8 mouse cellular contexts compared by ENCODE assay signal in genomic region chr13:95891491-95891925, GRCm38 (mm10). TPM values are rescaled to one million over a fixed set of nuclear protein-coding genes. Genes with fewer than 3 reads are reported as not detected.
DNase-seq lines count a peak whose midpoint lies in the region; ATAC-seq and TF ChIP-seq lines count a peak whose summit lies in the region.

Gene Iqgap2 (minus strand): TSS chr13:95891922.

- no peak for TF ChIP-seq CTCF in forebrain, postnatal 0 days (IDR thresholded peaks at IDR 0.05; ENCODE audit: low read depth)
- TF ChIP-seq CTCF in olfactory bulb, adult 2 months (IDR thresholded peaks at IDR 0.05; ENCODE audit: insufficient read depth, low read depth, low read length) = no peak

- TF ChIP-seq POLR2A in olfactory bulb, adult 2 months (IDR thresholded peaks at IDR 0.05; ENCODE audit: insufficient read depth, low read depth, low read length) = no peak

- H3K4me2 ChIP-seq in neural tube, embryonic 11.5 days (ENCODE audit: low read depth) = peak within 1 kb of the TSS; percentile 98
- H3K4me2 ChIP-seq in forebrain, postnatal 0 days (ENCODE audit: low read depth) = peak within 1 kb of the TSS; percentile 78
- peak within 1 kb of the TSS; percentile 87 for H3K4me2 ChIP-seq in limb, embryonic 13.5 days (replicated peaks)

- H3K9me3 ChIP-seq in neural tube, embryonic 11.5 days (ENCODE audit: control insufficient read depth, low read length) = no peaks in the 10 kb centered on the region
- no peaks in the 10 kb centered on the region for H3K9me3 ChIP-seq in forebrain, postnatal 0 days (ENCODE audit: low read length)
- no peaks in the 10 kb centered on the region for H3K9me3 ChIP-seq in limb, embryonic 13.5 days

- peak within 1 kb of the TSS; percentile 68 for H3K9ac ChIP-seq in neural tube, embryonic 11.5 days (ENCODE audit: low read length)
- peak within 1 kb of the TSS; percentile 67 for H3K9ac ChIP-seq in forebrain, postnatal 0 days
- H3K9ac ChIP-seq in limb, embryonic 13.5 days = peak within 1 kb of the TSS; percentile 84

- ATAC-seq in frontal cortex, adult (ENCODE audit: low TSS enrichment) = 0 out of 2 replicates have a peak, but pooled peaks have one; percentile 5
- ATAC-seq in neural tube, embryonic 11.5 days (ENCODE audit: insufficient read depth, low FRiP score, low TSS enrichment) = peak; percentile 71
- peak; percentile 69 for ATAC-seq in forebrain, postnatal 0 days
- ATAC-seq in limb, embryonic 13.5 days (ENCODE audit: low FRiP score, low read depth) = peak; percentile 82

- H3K36me3 ChIP-seq in neural tube, embryonic 11.5 days (ENCODE audit: control insufficient read depth, insufficient read depth, low read length) = no peaks in the 10 kb centered on the region
- H3K36me3 ChIP-seq in forebrain, postnatal 0 days (ENCODE audit: insufficient read depth) = no peaks in the 10 kb centered on the region
- H3K36me3 ChIP-seq in limb, embryonic 13.5 days = no peaks in the 10 kb centered on the region

- peaks cover 5% of the 10 kb centered on the region; the same call in 1 of the 2 replicates for H3K4me1 ChIP-seq in neural tube, embryonic 11.5 days (ENCODE audit: control insufficient read depth, insufficient read depth, low read length)
- H3K4me1 ChIP-seq in forebrain, postnatal 0 days (ENCODE audit: insufficient read depth) = no peaks in the 10 kb centered on the region; the same call in 1 of the 2 replicates
- peaks cover 19% of the 10 kb centered on the region for H3K4me1 ChIP-seq in limb, embryonic 13.5 days
- H3K4me1 ChIP-seq in olfactory bulb, adult 2 months (ENCODE audit: control insufficient read depth, insufficient read depth, low read length) = peaks cover 14% of the 10 kb centered on the region

- H3K27ac ChIP-seq in neural tube, embryonic 11.5 days (ENCODE audit: low read depth, low read length) = no peak within 1 kb of the TSS
- H3K27ac ChIP-seq in forebrain, postnatal 0 days (ENCODE audit: low read depth, low read length) = no peak within 1 kb of the TSS
- H3K27ac ChIP-seq in limb, embryonic 13.5 days = peak within 1 kb of the TSS; percentile 72
- H3K27ac ChIP-seq in olfactory bulb, adult 2 months (ENCODE audit: insufficient read depth, low read depth, low read length) = no peak within 1 kb of the TSS

- WGBS in neural tube, embryonic 11.5 days = under 1% methylated on average over 31 of the region's 48 CpGs
- 3% methylated on average over 45 of the region's 48 CpGs for WGBS in forebrain, postnatal 0 days
- WGBS in limb, embryonic 13.5 days = under 1% methylated on average over 45 of the region's 48 CpGs
- WGBS in olfactory bulb, adult 2 months = 1% methylated on average over 48 of the region's 48 CpGs

- H3K27me3 ChIP-seq in neural tube, embryonic 11.5 days (ENCODE audit: control insufficient read depth, insufficient read depth, low read length) = no peaks in the 10 kb centered on the region
- H3K27me3 ChIP-seq in forebrain, postnatal 0 days (ENCODE audit: insufficient read depth, low read length) = no peaks in the 10 kb centered on the region
- H3K27me3 ChIP-seq in limb, embryonic 13.5 days = 0 out of 2 replicates have a peak, but pooled peaks cover 5% of the 10 kb centered on the region

- no peak for DNase-seq in frontal cortex, adult 2 months (ENCODE audit: extremely low spot score in 1 of 2, low spot score in 1 of 2)
- DNase-seq in neural tube, embryonic 11.5 days (ENCODE audit: low spot score) = peak; percentile 74
- DNase-seq in neural tube, embryonic 10.5 days (ENCODE audit: extremely low spot score, low spot score) = no peak
- DNase-seq in forebrain, postnatal 0 days = peak; percentile 58
- no peak for DNase-seq in urinary bladder, adult 18-20 months (ENCODE audit: low spot score in 2 of 2)

- peak within 1 kb of the TSS; percentile 76 for H3K4me3 ChIP-seq in neural tube, embryonic 11.5 days (ENCODE audit: low read depth, low read length)
- H3K4me3 ChIP-seq in forebrain, postnatal 0 days (ENCODE audit: low read depth, low read length) = peak within 1 kb of the TSS; percentile 67
- H3K4me3 ChIP-seq in limb, embryonic 13.5 days = peak within 1 kb of the TSS; percentile 82
- peak within 1 kb of the TSS; percentile 56 for H3K4me3 ChIP-seq in olfactory bulb, adult 2 months (ENCODE audit: insufficient read depth, low read depth, low read length)

RNA-seq across cellular contexts. Expression of gene Iqgap2, which starts in this region (rescaled TPM):
- polyA plus RNA-seq in frontal cortex, adult 2 months (2012; rRNA removed) = 5.5 and 5.7 TPM in 2 replicates
- 12.5 and 15.3 TPM in 2 replicates for polyA plus RNA-seq in neural tube, embryonic 11.5 days (2014; fragmentation: Nextera tagmentation; extraction: Ambion mirVana)
- total RNA-seq in forebrain, postnatal 0 days (2014; rRNA removed) = 3.9 and 6.0 TPM in 2 replicates
- polyA plus RNA-seq in forebrain, postnatal 0 days (2015; fragmentation: Nextera tagmentation; extraction: Ambion mirVana) = 0.96 and 2.1 TPM in 2 replicates
- polyA plus RNA-seq in limb, embryonic 13.5 days (2015; fragmentation: Nextera tagmentation; extraction: Ambion mirVana) = 12.6 and 13.6 TPM in 2 replicates
- polyA plus RNA-seq in olfactory bulb, adult 2 months (2012; ENCODE audit: insufficient read depth, insufficient read length, low replicate concordance, missing spikeins) = not detected in 2 replicates

Comparison
In these comparisons a context has a peak if more than half of its experiments do, and no peak if none do; other contexts are left out.
1. DNase-seq: peak in neural tube, embryonic 11.5 days (single experiment) and forebrain, postnatal 0 days (single experiment); none in frontal cortex, adult 2 months (0 of 2), neural tube, embryonic 10.5 days (single experiment) and urinary bladder, adult 18-20 months (0 of 2).
2. ATAC-seq: peak in every context shown above with its lines; median percentile 82 in limb, embryonic 13.5 days; 71 in neural tube, embryonic 11.5 days; 69 in forebrain, postnatal 0 days; 5 in frontal cortex, adult.
3. Peak in every context shown above with its lines, with median percentiles within 50 percentile points of each other: H3K4me2 ChIP-seq, H3K4me3 ChIP-seq and H3K9ac ChIP-seq.